Mouse (Mus musculus) intestine, postnatal 0 days (tissue): ENCODE results near the gene Zfp688. TPM values are rescaled to one million over a fixed set of nuclear protein-coding genes. Genes with fewer than 3 reads are reported as not detected.
"Not testable (repeated sequence)": the region's sequence is repeated elsewhere in the genome, so short reads cannot be mapped to it uniquely, and the experiment has no call there.

Experiments used
- ATAC-seq: fragments of 200-750 bp; cut with Nextera tagmentation; 2 replicates; pipeline ENCODE4 v1.8.0; 2017; ENCODE audit warnings: mild to moderate bottlenecking, moderate TSS enrichment, moderate library complexity
- H3K27ac ChIP-seq: fragments of 300-500 bp; sonication (generic); 2 replicates; pipeline ENCODE4 v1.5.1; 2014; ENCODE audit warnings: mild to moderate bottlenecking, low read depth, low read length, moderate library complexity
- H3K27me3 ChIP-seq: fragments of 300-500 bp; sonication (generic); replicated peaks from 2 replicates; pipeline ENCODE4 v1.6.1; 2014; ENCODE audit warnings: low read length, mixed read lengths; ENCODE audit not compliant: control insufficient read depth, insufficient read depth
- H3K36me3 ChIP-seq: fragments of 300-500 bp; sonication (generic); 2 replicates; pipeline ENCODE4 v1.6.1; 2014; ENCODE audit warnings: mild to moderate bottlenecking, moderate library complexity; ENCODE audit not compliant: control insufficient read depth, insufficient read depth
- H3K4me1 ChIP-seq: fragments of 300-500 bp; sonication (generic); replicated peaks from 2 replicates; pipeline ENCODE4 v1.6.1; 2014; ENCODE audit warnings: antibody characterized with exemption, low read length, mixed read lengths; ENCODE audit not compliant: control insufficient read depth, insufficient read depth
- H3K4me2 ChIP-seq: fragments of 300-500 bp; sonication (generic); replicated peaks from 2 replicates; pipeline ENCODE4 v1.6.1; 2014; ENCODE audit warnings: low read depth, mild to moderate bottlenecking, moderate library complexity
- H3K4me3 ChIP-seq: fragments of 300-500 bp; sonication (generic); 2 replicates; pipeline ENCODE4 v1.5.1; 2014; ENCODE audit warnings: low read depth, low read length
- H3K9ac ChIP-seq: fragments of 300-500 bp; sonication (generic); 2 replicates; pipeline ENCODE4 v1.6.1; 2014; ENCODE audit warnings: mild to moderate bottlenecking, low read depth, low read length
- H3K9me3 ChIP-seq: fragments of 300-500 bp; sonication (generic); 2 replicates; pipeline ENCODE4 v1.6.1; 2016; ENCODE audit warnings: mixed run types; ENCODE audit not compliant: control insufficient read depth
- CTCF ChIP-seq: sonication (generic); IDR thresholded peaks from 2 replicates; pipeline ENCODE4 v1.5.1; 2016; ENCODE audit warnings: low read depth, mild to moderate bottlenecking, control low read depth, antibody characterized with exemption, moderate library complexity
- WGBS: fragments of 180-500 bp; shearing (Covaris S2); extraction: QIAGEN DNeasy Blood & Tissue Kit; methylation state at CpG from one replicate; pipeline ENCODE4 v1.1.7; 2014; 5-methylcytosine and 5-hydroxymethylcytosine counted together
- polyA plus RNA-seq: library from polyadenylated mRNA; unstranded; fragments of >200 nt; fragmentation: Nextera tagmentation; extraction: Ambion mirVana; gene quantifications from 2 replicates; pipeline ENCODE4 v1.2.1, GENCODE M21; 2015

Gene Zfp688
- polyA plus RNA-seq, 1 experiment from 2014 or later = 18.6 TPM

DNA sequence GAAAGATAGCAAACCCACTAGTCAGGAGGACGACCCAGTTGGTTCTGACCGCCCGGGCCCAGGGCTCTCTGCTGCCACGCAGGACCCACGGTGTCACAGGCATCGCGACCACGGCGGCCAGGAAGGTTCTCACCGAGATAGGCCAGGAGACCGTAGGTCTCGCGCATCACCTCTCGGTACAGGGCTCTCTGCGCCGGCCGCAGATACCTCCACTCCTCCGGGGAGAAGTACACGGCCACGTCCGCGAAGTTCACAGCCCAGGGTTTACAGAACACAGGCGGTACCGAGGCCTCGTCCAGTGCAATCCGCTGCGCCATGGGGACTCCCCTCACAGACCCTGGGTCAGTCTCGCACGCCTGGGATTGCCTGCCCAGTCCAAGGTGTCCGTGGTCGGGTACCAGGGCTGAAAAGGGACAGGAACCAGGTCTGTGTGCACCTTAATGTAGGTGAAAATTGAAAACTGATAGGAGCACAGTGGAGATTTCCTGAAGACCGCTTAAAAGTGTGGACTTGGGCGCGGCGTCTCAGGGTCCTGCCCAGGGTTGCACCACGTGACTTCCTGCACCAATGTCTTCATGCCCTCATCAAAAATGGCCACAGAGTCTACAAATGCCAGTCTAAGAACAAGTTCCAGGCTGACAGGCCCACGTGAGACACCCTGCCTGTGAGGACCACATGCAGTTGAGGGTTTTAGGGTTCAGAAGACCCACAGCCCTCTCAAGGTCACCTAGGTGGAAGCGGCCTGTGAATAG, 35.1 kb downstream of the Zfp688 start, which contains the start of gene 9130019O22Rik:
TSS of gene 9130019O22Rik (minus strand) at position 526 of the 752 bp plus-strand sequence.
- Histone ChIP-seq H3K9ac (peak within 1 kb of the TSS; percentile 62), H3K9me3 (no peaks in the 10 kb centered on the region), H3K4me2 (peak within 1 kb of the TSS; percentile 75), H3K4me1 (no peaks in the 10 kb centered on the region), H3K36me3 (peaks cover 20% of the 10 kb centered on the region; the same call in 1 of the 2 replicates), H3K4me3 (peak within 1 kb of the TSS; percentile 51), H3K27me3 (no peaks in the 10 kb centered on the region), H3K27ac (peak within 1 kb of the TSS; percentile 46; the same call in 1 of the 2 replicates)
- peak; percentile 86 for ATAC-seq
- WGBS = 14% methylated on average over 38 of the region's 38 CpGs
- 0 out of 2 replicates have a peak, but pooled peaks have one; percentile 4 for TF ChIP-seq CTCF

DNA sequence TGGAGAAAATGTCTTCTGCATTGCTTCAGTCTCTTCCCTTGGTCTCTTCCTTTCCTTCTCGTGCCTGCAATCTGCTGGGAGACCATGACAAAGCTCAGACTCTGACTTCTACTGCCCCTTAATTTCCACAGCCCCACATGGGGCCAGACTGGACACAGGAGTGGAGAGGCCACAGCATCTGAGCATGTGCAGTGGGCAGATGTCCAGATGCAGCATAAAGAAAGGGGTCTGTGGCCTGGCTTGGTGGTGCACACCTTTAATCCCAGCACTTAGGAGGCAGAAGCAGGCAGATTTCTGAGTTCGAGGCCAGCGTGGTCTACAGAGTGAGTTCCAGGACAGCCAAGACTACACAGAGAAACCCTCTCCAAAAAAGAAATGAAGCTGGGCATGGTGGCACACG, 36.3 kb downstream of the Zfp688 start:
- H3K4me1 ChIP-seq, H3K36me3 ChIP-seq, ATAC-seq, H3K27me3 ChIP-seq, H3K9ac ChIP-seq, H3K4me3 ChIP-seq, H3K9me3 ChIP-seq, H3K27ac ChIP-seq: not testable (repeated sequence)
- H3K4me2 ChIP-seq = 0 out of 2 replicates have a peak overlapping the region, but pooled peaks have one; percentile 75
- 94% methylated on average over 4 of the region's 4 CpGs for WGBS

DNA sequence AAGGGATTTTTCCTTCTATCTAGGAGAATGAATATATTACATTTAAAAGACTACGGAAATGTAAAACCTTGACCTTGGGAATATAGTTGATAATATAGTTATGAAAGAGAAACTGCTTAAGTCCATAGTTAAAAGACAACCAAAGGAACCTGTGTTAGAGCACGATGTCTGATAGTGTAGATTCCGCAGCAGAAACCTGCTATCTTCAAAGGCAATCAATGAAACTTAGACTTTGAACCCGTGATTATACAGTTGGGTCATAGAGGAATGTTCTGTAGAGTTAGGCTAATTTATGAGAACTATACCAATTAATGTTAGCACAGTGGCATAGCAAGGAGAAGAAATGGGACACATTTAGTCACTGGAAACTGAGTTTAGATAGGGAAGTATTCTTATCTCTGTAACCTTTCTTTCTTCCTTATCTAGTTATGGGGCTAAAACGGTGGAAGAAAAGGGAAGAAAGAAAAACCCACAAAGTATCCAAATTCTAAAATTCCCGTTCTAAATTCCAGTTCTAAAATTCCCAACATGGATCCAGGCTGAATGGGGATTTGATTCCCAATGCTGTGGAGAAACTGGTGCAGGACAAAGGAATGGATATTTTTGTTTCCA, 43.5 kb downstream of the Zfp688 start:
- no peaks in the 10 kb centered on the region for H3K27me3 ChIP-seq

DNA sequence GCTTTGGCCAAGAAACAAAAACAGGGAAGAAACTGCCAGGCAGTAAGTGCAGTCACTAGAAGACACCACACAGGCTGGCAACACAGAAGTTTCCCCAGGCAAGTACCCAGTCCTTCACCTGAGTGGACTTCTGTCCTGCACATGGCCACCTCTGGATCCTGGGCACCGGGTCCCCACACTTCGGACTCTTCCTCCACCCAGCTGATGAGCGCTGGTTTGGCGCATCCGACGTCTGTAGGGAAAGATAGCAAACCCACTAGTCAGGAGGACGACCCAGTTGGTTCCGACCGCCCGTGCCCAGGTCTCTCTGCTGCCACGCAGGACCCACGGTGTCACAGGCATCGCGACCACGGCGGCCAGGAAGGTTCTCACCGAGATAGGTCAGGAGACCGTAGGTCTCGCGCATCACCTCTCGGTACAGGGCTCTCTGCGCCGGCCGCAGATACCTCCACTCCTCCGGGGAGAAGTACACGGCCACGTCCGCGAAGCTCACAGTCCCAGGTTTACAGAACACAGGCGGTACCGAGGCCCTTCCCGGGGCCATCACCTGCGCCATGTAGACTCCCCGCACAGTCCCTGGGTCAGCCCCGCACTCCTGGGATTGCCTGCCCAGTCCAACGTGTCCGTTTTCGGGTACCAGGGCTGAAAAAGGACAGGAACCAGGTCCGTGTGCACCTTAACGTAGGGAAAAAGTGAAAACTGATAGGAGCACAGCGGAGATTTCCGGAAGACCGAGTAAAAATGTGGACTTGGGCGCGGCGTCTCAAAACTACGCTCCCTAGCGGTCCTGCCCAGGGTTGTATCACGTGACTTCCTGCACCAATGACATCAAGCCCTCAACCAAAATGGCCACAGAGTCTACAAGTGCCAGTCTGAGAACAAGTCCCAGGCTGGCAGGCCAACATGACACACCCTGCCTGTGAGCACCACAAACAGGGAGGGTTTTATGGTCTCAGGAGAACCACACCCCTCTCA, 46.3 kb downstream of the Zfp688 start, which contains the start of gene Zfp747:
TSS of gene Zfp747 (minus strand) at position 780 of the 975 bp plus-strand sequence.
- not testable (repeated sequence) for H3K4me1 ChIP-seq, H3K36me3 ChIP-seq, H3K9me3 ChIP-seq, H3K27me3 ChIP-seq
- WGBS = under 1% methylated on average over 48 of the region's 49 CpGs
- peak within 1 kb of the TSS; percentile 90 for H3K27ac ChIP-seq
- H3K9ac ChIP-seq = peak within 1 kb of the TSS; percentile 78
- peak within 1 kb of the TSS; percentile 74 for H3K4me3 ChIP-seq
- peak; percentile 94 for ATAC-seq
- peak within 1 kb of the TSS; percentile 79 for H3K4me2 ChIP-seq
- peak; percentile 87 for TF ChIP-seq CTCF

More for the DNA sequence above, 43.5 kb downstream of the Zfp688 start:
- H3K36me3 ChIP-seq = peaks cover 8% of the 10 kb centered on the region; the same call in 1 of the 2 replicates
- no peak for TF ChIP-seq CTCF
- H3K4me1 ChIP-seq = no peaks in the 10 kb centered on the region
- H3K27ac ChIP-seq = 0 out of 2 replicates have a peak overlapping the region, but pooled peaks have one; percentile 22
- no peak overlapping the region for H3K4me3 ChIP-seq
- peak; percentile 60 for ATAC-seq
- 0 out of 2 replicates have a peak overlapping the region, but pooled peaks have one; percentile 13 for H3K4me2 ChIP-seq
- H3K9me3 ChIP-seq = no peaks in the 10 kb centered on the region
- H3K9ac ChIP-seq = no peak overlapping the region
- 33% methylated on average over 6 of the region's 6 CpGs for WGBS

DNA sequence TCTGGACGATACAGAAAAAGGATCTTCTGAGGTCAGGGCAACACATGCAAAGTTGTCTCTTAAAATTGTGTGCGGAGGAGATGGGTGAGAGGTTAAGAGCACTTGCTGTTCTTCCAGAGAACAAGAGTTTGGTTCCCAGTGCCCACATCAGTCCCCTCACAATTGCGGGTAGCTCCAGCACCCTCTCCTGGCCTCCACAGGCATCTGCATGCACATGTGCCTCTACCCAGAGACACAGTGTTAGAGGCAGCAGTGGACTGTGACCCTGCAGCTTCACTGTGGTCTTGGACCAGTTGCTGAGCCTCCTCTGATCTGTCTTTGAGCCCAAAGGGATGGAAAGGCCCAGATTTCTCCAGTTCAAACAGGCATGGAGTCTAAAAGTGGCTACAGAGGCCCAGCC, 50.0 kb downstream of the Zfp688 start:
- H3K4me2 ChIP-seq, ATAC-seq, H3K9me3 ChIP-seq, H3K4me1 ChIP-seq, H3K27ac ChIP-seq, H3K4me3 ChIP-seq, H3K9ac ChIP-seq, H3K27me3 ChIP-seq: not testable (repeated sequence)
- H3K36me3 ChIP-seq = peaks cover 12% of the 10 kb centered on the region; the same call in 1 of the 2 replicates
- whole genome bisulfite sequencing = 89% methylated on average over 3 of the region's 3 CpGs
- TF ChIP-seq CTCF = peak; percentile 55
